Mouse (Mus musculus) lung, adult 2 months (tissue): ENCODE results near the gene Tmem52. TPM values are rescaled to one million over a fixed set of nuclear protein-coding genes. Genes with fewer than 3 reads are reported as not detected.
A peak's percentile ranks its signal among the peaks of the same experiment; 100 is the strongest.
"Not testable (repeated sequence)": the region's sequence is repeated elsewhere in the genome, so short reads cannot be mapped to it uniquely, and the experiment has no call there.

Experiments used
- DNase-seq: peaks from one replicate; pipeline ENCODE4 v3.0.0; 2022
- H3K4me1 ChIP-seq: fragments of 200-500 bp; 2 replicates; pipeline ENCODE4 v1.6.1; 2011; ENCODE audit warnings: low read length; ENCODE audit not compliant: control insufficient read depth, insufficient read depth
- H3K4me3 ChIP-seq: fragments of 200-500 bp; replicated peaks from 2 replicates; pipeline ENCODE3; 2011; ENCODE audit warnings: low read depth, mild to moderate bottlenecking, control low read depth, low read length; ENCODE audit errors: extremely low read depth
- CTCF ChIP-seq: fragments of 200-500 bp; IDR thresholded peaks from 2 replicates; pipeline ENCODE4 v1.5.1; 2011; ENCODE audit warnings: mild to moderate bottlenecking, low read length, control low read depth; ENCODE audit not compliant: insufficient read depth
- POLR2A ChIP-seq: fragments of 200-500 bp; IDR thresholded peaks from 2 replicates; pipeline ENCODE4 v1.6.1; 2011; ENCODE audit warnings: low read depth, mild to moderate bottlenecking, control low read depth, low read length, borderline replicate concordance; ENCODE audit errors: extremely low read depth
- WGBS: fragments of 180-500 bp; shearing (Covaris S2); methylation state at CpG from one replicate; pipeline ENCODE4 v1.1.7; 2018; 5-methylcytosine and 5-hydroxymethylcytosine counted together
- polyA plus RNA-seq: library from polyadenylated mRNA; depleted of rRNA; stranded (reverse); fragments of >200 nt; gene quantifications from 2 replicates; pipeline ENCODE4 v1.2.3, GENCODE M21; 2012

Gene Tmem52
- polyA plus RNA-seq, 1 experiment: 5.2 TPM

DNA sequence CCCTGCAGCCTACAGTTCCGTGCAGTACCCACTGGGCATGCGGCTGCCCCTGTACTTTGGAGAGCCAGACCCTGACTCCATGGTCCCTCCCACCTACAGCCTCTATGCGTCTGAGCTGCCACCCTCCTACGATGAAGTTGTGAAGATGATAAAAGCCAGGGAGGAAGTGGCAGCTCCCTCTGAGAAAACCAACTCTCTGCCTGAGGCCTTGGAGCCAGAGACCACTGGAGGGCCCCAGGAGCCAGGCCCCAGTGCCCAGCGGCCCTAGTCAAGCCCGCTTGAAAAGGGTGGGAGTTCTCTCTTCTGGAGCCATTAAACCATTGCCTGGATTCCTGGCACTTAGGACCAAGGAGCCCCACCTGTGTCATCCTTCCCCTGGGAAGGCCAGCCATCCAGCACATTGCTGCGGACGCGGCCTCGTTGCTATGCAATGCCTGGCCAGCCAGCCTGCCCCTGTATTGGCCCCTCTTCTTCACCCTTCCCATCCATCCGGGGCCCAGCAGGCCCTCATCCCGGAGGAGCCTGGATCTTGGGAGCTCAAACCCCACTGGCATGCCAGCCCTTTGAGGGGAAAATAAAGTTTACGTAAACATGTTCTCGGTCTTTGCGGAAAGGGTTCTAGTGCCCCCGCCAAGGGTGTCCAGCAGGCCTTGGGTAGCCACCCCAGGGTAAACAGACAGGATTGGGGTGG lies 1.5 kb downstream of the Tmem52 start:
- WGBS: 82% methylated on average over 16 of the region's 16 CpGs
- TF ChIP-seq POLR2A (no peak), CTCF (no peak)

GRCm38 (mm10) chr4:155470997-155471396 lies 2.1 kb downstream of the Tmem52 start:
- WGBS: 88% methylated on average over 7 of the region's 7 CpGs

More for the DNA sequence above, 1.5 kb downstream of the Tmem52 start:
- H3K4me3 ChIP-seq: no peak overlapping the region
- no peak for DNase-seq
- peaks cover 6% of the 10 kb centered on the region; the same call in 1 of the 2 replicates for H3K4me1 ChIP-seq

GRCm38 (mm10) chr4:155471406-155471805 lies 2.5 kb downstream of the Tmem52 start:
- H3K4me3 ChIP-seq: no peak overlapping the region
- H3K4me1 ChIP-seq: peaks cover 6% of the 10 kb centered on the region; the same call in 1 of the 2 replicates
- TF ChIP-seq POLR2A (no peak), CTCF (no peak)
- no peak for DNase-seq
- WGBS: 84% methylated on average over 7 of the region's 7 CpGs

More at GRCm38 (mm10) chr4:155470997-155471396, 2.1 kb downstream of the Tmem52 start:
- TF ChIP-seq CTCF: no peak
- Histone ChIP-seq H3K4me1 (peaks cover 6% of the 10 kb centered on the region; the same call in 1 of the 2 replicates), H3K4me3 (no peak overlapping the region)
- no peak for DNase-seq

DNA sequence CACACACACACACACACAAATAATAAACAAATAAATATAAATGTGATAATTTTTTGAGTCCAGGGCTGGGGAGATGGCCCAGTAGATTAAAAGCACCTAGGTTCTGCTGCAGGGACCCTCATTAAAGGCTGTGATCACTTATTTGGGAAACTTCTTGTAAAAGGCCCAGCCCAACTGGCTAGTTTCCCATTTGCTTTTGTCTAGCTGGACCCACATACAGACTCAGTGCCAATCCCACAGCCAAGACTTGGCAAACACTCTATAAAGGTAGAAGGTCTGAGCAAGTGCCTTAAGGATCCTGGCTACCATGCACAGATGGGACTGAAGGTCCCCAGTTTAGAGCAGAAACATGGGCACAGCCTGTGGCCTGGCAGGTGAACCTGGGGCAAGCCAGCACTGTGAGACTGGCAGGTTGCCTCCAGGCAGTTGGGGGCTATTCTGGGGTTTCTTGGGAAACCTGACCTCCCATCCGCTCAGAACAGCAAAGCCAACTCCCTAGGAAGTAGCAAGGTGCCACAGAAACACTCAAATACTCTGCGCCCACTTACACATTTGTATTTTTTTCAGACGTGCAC lies 3.9 kb downstream of the Tmem52 start:
- TF ChIP-seq POLR2A (no peak), CTCF (no peak)
- Histone ChIP-seq H3K4me1 (peaks cover 6% of the 10 kb centered on the region; the same call in 1 of the 2 replicates), H3K4me3 (no peak overlapping the region)
- no peak for DNase-seq
- WGBS: 70% methylated on average over 3 of the region's 3 CpGs

GRCm38 (mm10) chr4:155473319-155473718 lies 4.4 kb downstream of the Tmem52 start:
- peaks cover 6% of the 10 kb centered on the region; the same call in 1 of the 2 replicates for H3K4me1 ChIP-seq
- 58% methylated on average over 5 of the region's 5 CpGs for WGBS
- TF ChIP-seq CTCF (no peak), POLR2A (no peak)
- H3K4me3 ChIP-seq: no peak overlapping the region
- no peak for DNase-seq

DNA sequence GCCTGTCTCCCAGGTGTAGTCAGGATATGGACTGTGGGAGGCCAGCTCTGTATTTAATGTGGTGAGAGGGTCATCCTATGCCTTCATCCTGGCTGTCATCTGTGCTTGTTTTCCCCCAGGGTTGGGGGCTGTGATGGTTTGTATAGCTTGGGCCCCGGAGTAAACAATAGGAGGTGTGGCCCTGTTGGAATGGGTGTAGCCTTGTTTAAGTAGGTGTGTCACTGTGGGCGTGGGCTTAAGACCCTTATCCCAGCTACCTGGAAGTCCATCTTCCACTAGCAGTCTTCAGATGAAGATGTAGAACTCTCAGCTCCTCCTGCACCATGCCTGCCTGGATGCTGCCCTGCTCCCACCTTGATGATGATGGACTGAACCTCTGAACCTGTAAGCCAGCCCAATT lies 4.9 kb downstream of the Tmem52 start:
- not testable (repeated sequence) for DNase-seq, H3K4me1 ChIP-seq, H3K4me3 ChIP-seq
- WGBS: 44% methylated on average over 2 of the region's 2 CpGs

DNA sequence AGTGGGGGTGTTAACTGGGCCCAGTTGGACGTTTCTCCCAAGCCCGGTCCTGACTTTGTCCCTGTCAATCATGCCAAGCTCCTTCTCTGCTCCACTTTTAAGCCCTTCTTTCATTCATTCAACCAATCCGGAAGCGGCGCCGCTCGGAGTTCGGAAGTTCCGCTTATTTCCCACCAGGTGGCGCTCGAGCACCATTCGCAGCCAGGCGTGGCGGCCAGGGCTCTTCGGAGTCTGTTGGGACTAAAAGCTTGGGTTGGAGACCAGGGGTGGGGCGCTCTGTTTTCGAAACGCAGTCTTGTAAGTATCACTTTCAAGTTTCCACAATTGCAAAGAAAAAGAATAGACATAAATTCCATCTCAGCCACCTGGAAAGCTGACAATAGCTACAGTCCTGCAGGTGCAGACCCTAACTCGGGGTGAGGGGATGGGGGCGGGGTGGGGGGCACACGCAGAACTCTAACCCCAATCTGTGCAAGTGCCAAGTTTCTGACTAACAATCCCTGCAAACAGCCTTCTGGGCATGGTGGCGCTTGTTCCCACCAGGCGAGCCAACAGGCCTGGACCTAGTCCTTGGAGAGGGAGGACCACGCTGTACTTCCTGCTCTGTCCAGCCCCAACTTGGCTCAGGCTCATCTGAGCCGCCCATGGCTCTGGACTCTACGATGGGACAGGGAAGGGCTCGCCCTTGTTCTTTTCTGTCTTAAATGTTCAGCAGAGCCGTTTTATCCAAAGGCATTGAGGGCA lies 12.6 kb downstream of the Tmem52 start:
- Histone ChIP-seq H3K4me1 (peaks cover 12% of the 10 kb centered on the region), H3K4me3 (peak overlapping the region; percentile 20)
- WGBS: 7% methylated on average over 28 of the region's 28 CpGs
- peak; percentile 82 for DNase-seq
- TF ChIP-seq POLR2A (peak; percentile 85; the same call in 1 of the 2 replicates), CTCF (peak; percentile 75)

DNA sequence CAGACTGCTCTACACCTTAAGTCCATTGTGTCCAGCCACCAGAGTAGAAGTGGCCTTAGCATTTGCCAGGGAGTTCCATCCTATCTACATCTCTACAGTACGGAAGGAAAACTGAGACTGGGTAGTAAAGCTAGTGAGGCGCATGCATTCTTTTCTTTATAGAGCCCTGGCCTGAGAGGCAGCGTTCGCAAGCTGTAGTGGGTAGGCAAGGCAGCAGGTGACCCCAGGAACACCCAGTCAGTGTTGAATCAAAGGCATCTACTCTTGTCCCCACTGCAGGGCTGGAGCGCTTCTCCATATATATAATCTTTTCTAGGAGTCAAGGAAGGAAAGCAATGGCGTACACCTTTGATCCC lies 13.2 kb downstream of the Tmem52 start:
- Histone ChIP-seq H3K4me1 (peaks cover 12% of the 10 kb centered on the region), H3K4me3 (no peak overlapping the region)
- DNase-seq: no peak
- WGBS: 74% methylated on average over 6 of the region's 6 CpGs
- no peak for TF ChIP-seq POLR2A
- TF ChIP-seq CTCF: no peak

DNA sequence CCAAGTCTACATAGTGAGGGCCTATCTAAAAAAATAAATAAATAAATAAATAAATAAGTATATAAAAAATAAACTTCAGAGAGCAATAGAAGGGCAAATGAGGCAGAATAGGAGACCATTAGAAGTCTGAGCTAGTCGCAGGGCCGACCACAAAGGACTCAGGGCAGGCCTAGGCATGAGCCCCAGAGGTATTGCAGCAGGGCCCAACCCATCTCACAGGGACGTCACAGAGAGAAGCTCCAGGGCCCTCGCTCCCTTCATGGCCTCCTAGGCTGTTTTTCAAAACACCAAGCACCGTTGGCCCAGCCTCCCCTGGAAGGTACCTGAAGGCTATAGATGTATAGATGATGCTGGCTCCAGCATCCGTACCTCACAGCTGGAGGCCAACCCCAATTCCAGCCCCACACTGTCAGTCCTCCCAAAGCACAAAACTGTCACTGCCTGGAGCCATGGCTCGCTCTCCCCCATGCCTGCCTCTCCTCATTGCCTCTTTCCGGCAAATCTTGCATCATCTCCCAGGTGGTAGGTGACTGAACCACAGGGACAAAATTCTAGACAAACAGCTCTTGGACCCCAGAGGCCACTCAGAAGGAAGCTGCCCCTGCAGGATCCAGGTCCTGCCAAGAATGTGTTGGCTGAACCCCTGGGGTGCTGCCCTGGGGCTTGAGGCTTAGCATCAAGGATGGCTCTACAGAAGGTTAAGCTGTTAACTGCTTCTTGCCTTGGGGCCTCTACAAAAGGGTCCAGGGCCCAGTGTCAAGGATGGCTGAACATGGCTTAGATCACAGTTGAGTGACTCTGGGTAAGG lies 14.0 kb downstream of the Tmem52 start:
- TF ChIP-seq POLR2A (no peak), CTCF (no peak)
- Histone ChIP-seq H3K4me1 (peaks cover 20% of the 10 kb centered on the region), H3K4me3 (no peak overlapping the region)
- DNase-seq: no peak
- 79% methylated on average over 8 of the region's 8 CpGs for WGBS

DNA sequence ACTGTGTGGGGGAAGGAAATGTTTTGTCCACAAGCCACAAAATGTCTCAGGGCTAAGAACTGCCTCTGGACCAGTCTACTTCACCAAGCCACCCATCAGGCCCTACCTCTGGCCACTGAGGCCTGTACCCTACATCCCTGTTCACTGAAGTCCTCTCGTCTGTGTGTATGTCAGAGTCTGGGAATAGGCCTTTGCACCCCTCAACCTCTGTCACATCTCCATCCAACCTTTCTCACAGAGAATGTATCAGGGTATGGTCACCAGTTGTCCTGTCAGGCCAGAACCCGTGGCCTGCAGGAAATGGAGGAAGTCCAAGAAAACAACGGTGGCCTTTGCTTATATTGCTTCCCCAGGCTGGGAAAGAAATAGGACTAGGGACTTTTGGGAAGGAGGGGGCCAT lies 16.6 kb downstream of the Tmem52 start:
- no peak for DNase-seq
- H3K4me3 ChIP-seq: no peak overlapping the region
- peaks cover 44% of the 10 kb centered on the region for H3K4me1 ChIP-seq
- 56% methylated on average over 3 of the region's 3 CpGs for WGBS
- TF ChIP-seq CTCF (no peak), POLR2A (no peak)
